Mouse (Mus musculus) lung, adult 2 months (tissue): Measurements from ENCODE around the gene St6galnac5.

Source experiments
- CTCF ChIP-seq: fragments of 200-500 bp; IDR thresholded peaks from 2 replicates; pipeline ENCODE4 v1.5.1; 2011; ENCODE audit warnings: mild to moderate bottlenecking, low read length, control low read depth; ENCODE audit not compliant: insufficient read depth
- POLR2A ChIP-seq: fragments of 200-500 bp; IDR thresholded peaks from 2 replicates; pipeline ENCODE4 v1.6.1; 2011; ENCODE audit warnings: low read depth, mild to moderate bottlenecking, control low read depth, low read length, borderline replicate concordance; ENCODE audit errors: extremely low read depth

DNA sequence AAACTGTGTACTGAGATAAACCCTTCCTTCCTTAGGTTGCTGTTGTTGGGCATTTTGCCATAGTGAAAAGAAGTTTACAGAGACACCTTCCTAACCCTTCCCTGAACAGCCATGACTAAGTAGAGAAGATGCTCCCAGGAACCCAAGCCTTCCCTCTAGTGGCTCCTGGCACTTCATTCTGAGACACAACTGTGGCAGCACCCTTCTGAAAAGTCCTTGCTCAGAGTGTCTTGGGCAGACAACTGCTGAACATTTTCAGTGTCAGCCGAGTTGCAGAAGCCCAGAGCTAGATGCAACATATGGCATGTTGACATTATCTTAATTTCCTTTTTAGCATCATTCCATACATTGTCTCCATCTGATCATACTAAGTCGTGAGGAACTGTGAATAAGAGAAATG, 144.6 kb downstream of the St6galnac5 start:
- TF ChIP-seq CTCF, result no peak
- no peak for TF ChIP-seq POLR2A
